Mouse (Mus musculus) bone marrow, adult 2 months (tissue): Measurements from ENCODE around the gene Cpm.

ENCODE experiments used
- CTCF ChIP-seq: fragments of 200-500 bp; IDR thresholded peaks from 2 replicates; pipeline ENCODE4 v1.5.1; 2011; ENCODE audit warnings: low read length, control low read depth; ENCODE audit not compliant: control insufficient read depth, insufficient read depth
- POLR2A ChIP-seq: fragments of 200-500 bp; IDR thresholded peaks from 2 replicates; pipeline ENCODE4 v1.6.1; 2011; ENCODE audit warnings: low read depth, mild to moderate bottlenecking, control low read depth, low read length, borderline replicate concordance; ENCODE audit not compliant: control insufficient read depth

DNA sequence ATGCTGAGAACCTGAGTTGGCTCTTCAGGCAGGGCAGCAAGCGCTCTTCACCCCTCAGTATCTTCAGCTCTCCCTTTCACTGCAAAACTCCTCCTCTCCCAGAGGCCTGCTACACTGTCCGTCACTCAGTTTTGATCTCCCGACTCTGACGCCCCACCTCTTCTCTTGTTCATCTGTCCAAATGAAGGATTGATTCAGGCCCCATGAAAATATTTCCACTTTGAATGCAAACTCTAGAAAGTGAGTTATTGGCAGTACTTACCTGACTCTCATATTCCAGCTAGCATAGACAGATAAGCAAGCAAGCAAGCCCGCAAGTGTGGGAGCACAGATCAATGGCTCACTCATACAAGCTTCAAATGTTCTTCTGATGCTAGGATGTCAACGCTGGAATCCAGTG is 15.3 kb upstream of the Cpm start:
- no peak for TF ChIP-seq CTCF
- no peak for TF ChIP-seq POLR2A
